Mouse (Mus musculus): ENCODE measurements around the gene Hist2h2ac.
"Not testable (repeated sequence)": the region's sequence is repeated elsewhere in the genome, so short reads cannot be mapped to it uniquely, and the experiment has no call there.

The Hist2h2ac gene

DNA sequence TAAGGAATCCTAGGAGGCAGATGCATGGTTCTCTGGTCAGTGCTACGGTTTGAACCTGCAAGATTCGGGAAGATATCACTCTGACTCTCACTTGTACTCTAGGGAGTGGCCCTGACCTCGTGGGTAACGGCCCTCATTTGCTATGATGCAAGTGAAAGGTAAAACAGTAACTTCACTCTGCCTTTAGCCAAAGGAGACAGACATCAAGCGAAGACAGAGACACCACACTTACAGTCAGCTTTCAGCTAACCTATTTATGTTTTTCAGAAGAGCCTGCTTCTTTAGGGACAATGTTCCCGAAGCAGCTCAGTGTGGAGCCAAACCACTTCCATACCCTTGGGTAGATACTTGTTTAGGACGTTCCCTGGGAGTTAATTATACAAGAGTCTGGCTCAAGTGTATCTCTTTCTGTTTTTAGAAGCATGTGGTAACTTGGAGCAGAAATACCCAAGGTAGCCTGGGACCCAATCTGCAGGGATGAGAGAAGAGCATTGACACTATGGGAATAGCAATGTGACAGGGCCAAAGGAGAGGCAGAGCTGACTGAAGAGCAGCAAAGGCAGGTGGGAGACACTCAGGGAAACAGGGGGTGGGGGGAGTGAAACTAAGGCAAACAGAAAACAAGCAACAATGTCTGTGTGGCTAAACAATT lies 23.4 kb upstream of the Hist2h2ac start:
- TF ChIP-seq CTCF (conservative IDR thresholded peaks at IDR 0.05; ENCODE audit: low read length) (no peak), POU5F1 (IDR thresholded peaks at IDR 0.05; ENCODE audit: borderline replicate concordance, low read length) (no peak), NANOG (IDR thresholded peaks at IDR 0.05; ENCODE audit: borderline replicate concordance, low read length) (no peak)

DNA sequence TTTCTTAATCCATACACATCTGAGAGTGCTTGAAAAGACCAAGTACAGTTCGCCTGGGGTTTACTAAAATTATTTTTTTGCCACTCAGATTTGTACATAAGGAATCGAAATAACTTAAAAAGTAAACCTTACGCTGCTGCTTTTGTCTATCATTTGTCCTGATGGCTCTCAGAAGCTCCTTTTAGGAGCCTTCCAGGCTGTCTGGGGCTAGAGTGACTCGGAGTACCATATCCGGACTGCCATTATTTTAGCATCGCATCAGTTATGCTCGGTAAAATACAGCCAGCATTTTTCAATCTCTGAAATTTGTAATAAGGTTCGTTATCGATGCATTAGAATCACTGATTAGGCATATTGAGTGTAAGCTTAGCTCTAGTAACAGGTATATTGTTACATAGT lies 20.1 kb upstream of the Hist2h2ac start:
- H3K4me3 ChIP-seq (replicated peaks; ENCODE audit: low read length) = peak overlapping the region; percentile 54
- peaks cover 60% of the 10 kb centered on the region for H3K4me1 ChIP-seq (replicated peaks; ENCODE audit: low read depth, low read length)
- peaks cover 19% of the 10 kb centered on the region; the same call in 1 of the 2 replicates for H3K36me3 ChIP-seq (ENCODE audit: insufficient read depth, low read length)
- H3K27me3 ChIP-seq (ENCODE audit: insufficient read depth, low read length) = no peaks in the 10 kb centered on the region
- TF ChIP-seq NANOG (IDR thresholded peaks at IDR 0.05; ENCODE audit: borderline replicate concordance, low read length) = no peak
- TF ChIP-seq CTCF (conservative IDR thresholded peaks at IDR 0.05; ENCODE audit: low read length) = no peak
- TF ChIP-seq POU5F1 (IDR thresholded peaks at IDR 0.05; ENCODE audit: borderline replicate concordance, low read length) = no peak
- H3K9me3 ChIP-seq (ENCODE audit: low read length) = no peaks in the 10 kb centered on the region

More for the DNA sequence above, 23.4 kb upstream of the Hist2h2ac start:
- H3K4me3 ChIP-seq (replicated peaks; ENCODE audit: low read length) = peak overlapping the region; percentile 82
- H3K4me1 ChIP-seq (replicated peaks; ENCODE audit: low read depth, low read length) = peaks cover 50% of the 10 kb centered on the region
- H3K9me3 ChIP-seq (ENCODE audit: low read length) = no peaks in the 10 kb centered on the region
- no peaks in the 10 kb centered on the region for H3K27me3 ChIP-seq (ENCODE audit: insufficient read depth, low read length)
- peaks cover 6% of the 10 kb centered on the region; the same call in 1 of the 2 replicates for H3K36me3 ChIP-seq (ENCODE audit: insufficient read depth, low read length)

DNA sequence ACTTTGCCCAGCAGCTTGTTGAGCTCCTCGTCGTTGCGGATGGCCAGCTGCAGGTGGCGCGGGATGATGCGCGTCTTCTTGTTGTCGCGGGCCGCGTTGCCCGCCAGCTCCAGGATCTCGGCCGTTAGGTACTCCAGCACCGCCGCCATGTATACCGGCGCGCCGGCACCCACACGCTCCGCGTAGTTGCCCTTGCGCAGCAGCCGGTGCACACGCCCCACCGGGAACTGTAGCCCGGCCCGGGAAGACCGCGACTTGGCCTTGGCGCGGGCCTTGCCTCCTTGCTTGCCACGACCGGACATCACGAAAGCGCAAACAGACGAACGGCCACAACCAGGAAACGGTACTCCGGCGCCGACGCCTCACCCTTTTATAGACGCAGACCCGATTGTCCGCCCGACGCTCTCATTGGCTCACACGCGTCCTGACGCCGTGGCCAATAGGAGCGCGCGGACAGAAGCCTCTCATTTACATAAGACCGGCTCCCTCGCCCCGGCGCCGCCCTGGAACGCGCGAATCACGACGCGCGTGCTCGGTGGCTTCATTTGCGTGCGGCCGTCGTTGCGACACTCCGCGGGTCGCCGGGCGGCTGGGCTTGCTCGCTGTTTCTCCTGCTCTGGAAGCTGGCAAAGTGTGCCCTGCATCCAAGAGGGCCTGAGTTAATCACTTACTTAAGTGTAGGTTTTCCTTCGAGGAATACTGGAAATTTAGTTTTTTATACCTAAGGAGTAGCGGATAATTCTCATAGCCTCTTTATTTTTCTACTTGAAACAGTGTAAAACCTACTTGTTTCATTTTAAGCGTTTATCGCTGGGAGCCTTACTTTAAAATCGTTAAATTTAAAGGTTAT lies 19.5 kb upstream of the Hist2h2ac start, which contains the start of gene Hist2h2aa2:
TSS of gene Hist2h2aa2 (minus strand) at position 328 of the 850 bp plus-strand sequence.
- H3K4me3 ChIP-seq (replicated peaks; ENCODE audit: low read length) = peak within 1 kb of the TSS; percentile 72
- not testable (repeated sequence) for H3K27me3 ChIP-seq (ENCODE audit: insufficient read depth, low read length); H3K9me3 ChIP-seq (ENCODE audit: low read length)
- peaks cover 25% of the 10 kb centered on the region; the same call in 1 of the 2 replicates for H3K36me3 ChIP-seq (ENCODE audit: insufficient read depth, low read length)
- peaks cover 60% of the 10 kb centered on the region for H3K4me1 ChIP-seq (replicated peaks; ENCODE audit: low read depth, low read length)

DNA sequence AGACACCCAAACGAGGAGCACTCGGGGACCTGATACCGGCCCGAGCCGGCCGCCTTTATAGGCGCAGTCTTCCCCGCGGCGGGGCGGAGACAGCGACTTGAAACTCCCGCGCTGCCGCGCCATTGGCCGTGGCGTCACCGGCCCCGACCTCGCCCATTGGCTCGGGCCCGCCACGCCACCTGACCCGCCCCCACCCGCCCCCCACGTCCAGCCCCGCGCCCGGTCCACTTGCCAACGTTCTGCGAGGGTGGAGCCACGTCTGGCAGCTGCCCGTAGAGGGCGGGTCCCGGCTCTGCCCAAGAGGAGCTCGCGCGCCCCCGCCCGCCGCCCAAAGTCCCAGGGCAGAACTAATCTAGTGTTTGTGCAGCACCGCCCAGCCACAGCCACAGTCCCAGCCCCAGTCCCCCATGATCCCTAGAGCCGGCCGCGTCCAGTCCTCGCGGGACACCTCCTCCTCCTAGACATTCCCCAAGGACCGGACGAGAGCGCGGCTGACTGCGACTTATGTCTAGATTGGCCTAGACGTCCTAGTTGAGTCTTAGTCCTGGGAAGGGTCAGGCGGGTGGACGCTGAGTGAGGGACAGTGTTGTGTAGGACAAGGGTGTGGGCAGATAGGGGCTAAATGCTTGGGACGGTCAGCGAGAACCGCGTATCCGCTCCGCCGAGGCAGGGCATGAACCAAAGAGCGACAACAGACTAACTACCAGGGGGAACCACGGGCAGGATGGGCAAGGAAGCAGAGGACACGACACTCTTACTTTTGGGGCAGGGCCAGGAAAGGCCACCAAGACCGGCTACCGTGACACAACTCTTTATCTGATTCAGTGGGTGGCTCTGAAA lies 18.5 kb upstream of the Hist2h2ac start, which contains the start of gene Hist2h3c2:
TSS of gene Hist2h3c2 (minus strand) at position 174 of the 840 bp plus-strand sequence.
- Histone ChIP-seq H3K36me3 (ENCODE audit: insufficient read depth, low read length) (peaks cover 26% of the 10 kb centered on the region; the same call in 1 of the 2 replicates), H3K4me1 (replicated peaks; ENCODE audit: low read depth, low read length) (peaks cover 55% of the 10 kb centered on the region), H3K4me3 (replicated peaks; ENCODE audit: low read length) (peak within 1 kb of the TSS; percentile 81)
- not testable (repeated sequence) for H3K9me3 ChIP-seq (ENCODE audit: low read length); H3K27me3 ChIP-seq (ENCODE audit: insufficient read depth, low read length)

DNA sequence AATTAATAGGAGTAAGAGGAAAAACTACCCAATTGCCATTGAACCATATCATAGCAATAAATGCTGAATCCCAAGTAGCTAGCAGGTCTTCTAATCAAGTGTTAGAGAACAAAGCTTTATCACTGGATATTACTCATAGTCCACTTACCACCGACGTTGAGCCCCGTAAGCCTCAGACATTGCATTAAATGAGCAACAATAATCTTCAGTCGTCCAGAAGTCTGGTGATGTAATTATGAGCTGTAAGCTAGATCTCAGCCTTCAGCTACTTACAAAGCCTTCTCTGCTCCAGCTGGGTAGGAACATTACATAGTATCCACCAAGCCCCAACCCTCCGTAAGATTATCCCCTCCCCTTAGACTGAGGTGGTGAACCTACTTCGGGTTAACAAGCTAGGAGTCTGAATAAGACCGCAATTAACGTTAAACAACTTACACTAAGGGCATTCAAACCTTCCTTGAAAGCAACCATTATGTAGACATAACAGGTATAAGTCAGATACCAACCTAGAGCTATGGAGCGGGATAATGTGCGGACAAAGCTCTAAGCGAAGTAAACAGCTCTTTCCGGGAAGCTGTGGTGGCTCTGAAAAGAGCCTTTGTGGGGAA lies 17.3 kb upstream of the Hist2h2ac start:
- Histone ChIP-seq H3K36me3 (ENCODE audit: insufficient read depth, low read length) (peaks cover 26% of the 10 kb centered on the region; the same call in 1 of the 2 replicates), H3K4me1 (replicated peaks; ENCODE audit: low read depth, low read length) (peaks cover 43% of the 10 kb centered on the region), H3K4me3 (replicated peaks; ENCODE audit: low read length) (peak overlapping the region; percentile 81), H3K27me3 (ENCODE audit: insufficient read depth, low read length) (no peaks in the 10 kb centered on the region), H3K9me3 (ENCODE audit: low read length) (no peaks in the 10 kb centered on the region)
- TF ChIP-seq CTCF (conservative IDR thresholded peaks at IDR 0.05; ENCODE audit: low read length) = no peak
- no peak for TF ChIP-seq POU5F1 (IDR thresholded peaks at IDR 0.05; ENCODE audit: borderline replicate concordance, low read length)
- TF ChIP-seq NANOG (IDR thresholded peaks at IDR 0.05; ENCODE audit: borderline replicate concordance, low read length) = no peak

DNA sequence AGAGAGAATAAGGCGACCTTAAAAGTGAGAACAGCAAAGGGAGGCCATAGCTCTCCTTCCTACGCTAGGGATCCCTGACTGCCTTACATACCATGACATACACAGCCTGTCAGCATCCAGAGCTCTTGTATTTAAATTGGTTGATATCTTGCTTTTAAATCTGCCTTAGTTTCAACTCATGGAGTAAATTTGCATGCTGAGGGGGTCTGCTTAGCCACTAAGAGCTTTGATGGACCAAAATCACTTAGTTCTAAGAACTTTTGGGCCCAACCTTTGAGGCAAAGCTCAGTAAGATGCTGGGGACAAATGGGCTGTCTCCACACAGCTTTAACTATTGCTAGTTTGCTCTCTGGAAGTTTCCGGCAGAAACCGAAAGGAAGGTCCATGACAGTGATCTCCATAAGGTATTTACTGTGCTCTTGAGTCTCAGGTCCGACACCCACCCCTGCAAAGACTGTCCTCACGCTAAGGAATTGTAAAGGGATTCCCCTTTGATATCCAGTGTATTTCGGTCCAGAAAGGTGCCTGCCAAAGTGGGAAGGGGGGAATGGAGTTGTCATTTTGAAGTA lies 16.7 kb upstream of the Hist2h2ac start:
- Histone ChIP-seq H3K9me3 (ENCODE audit: low read length) (no peaks in the 10 kb centered on the region), H3K4me1 (replicated peaks; ENCODE audit: low read depth, low read length) (peaks cover 37% of the 10 kb centered on the region), H3K27me3 (ENCODE audit: insufficient read depth, low read length) (no peaks in the 10 kb centered on the region), H3K4me3 (replicated peaks; ENCODE audit: low read length) (peak overlapping the region; percentile 81), H3K36me3 (ENCODE audit: insufficient read depth, low read length) (peaks cover 26% of the 10 kb centered on the region; the same call in 1 of the 2 replicates)
- TF ChIP-seq NANOG (IDR thresholded peaks at IDR 0.05; ENCODE audit: borderline replicate concordance, low read length) = no peak
- TF ChIP-seq POU5F1 (IDR thresholded peaks at IDR 0.05; ENCODE audit: borderline replicate concordance, low read length) = no peak
- no peak for TF ChIP-seq CTCF (conservative IDR thresholded peaks at IDR 0.05; ENCODE audit: low read length)

DNA sequence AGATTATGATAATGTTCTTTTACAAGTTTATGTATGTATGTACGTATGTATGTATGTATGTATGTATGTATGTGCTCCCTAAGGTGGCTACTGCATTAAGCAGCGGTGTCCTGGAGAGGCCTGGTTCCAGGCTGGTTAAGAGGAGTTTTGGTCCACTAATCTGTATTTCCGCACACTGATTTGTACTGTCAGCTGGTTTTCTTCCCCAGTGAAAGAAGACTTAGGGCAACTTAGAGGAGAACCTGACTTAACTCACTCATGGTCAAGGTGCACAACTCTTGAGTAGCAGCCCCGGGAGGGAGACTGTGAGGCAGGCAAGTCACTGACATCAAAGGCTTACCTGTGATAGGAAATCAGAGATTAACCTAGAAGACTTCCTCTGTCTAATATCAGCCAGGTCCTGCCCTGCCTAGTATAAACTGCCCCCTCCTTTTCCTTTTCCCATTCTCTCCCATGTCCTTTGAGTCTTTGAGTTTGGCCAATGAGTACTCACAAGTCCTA lies 16.2 kb upstream of the Hist2h2ac start:
- TF ChIP-seq NANOG (IDR thresholded peaks at IDR 0.05; ENCODE audit: borderline replicate concordance, low read length) (no peak), CTCF (conservative IDR thresholded peaks at IDR 0.05; ENCODE audit: low read length) (no peak), POU5F1 (IDR thresholded peaks at IDR 0.05; ENCODE audit: borderline replicate concordance, low read length) (no peak)
- peaks cover 32% of the 10 kb centered on the region for H3K4me1 ChIP-seq (replicated peaks; ENCODE audit: low read depth, low read length)
- H3K4me3 ChIP-seq (replicated peaks; ENCODE audit: low read length) = peak overlapping the region; percentile 81
- peaks cover 26% of the 10 kb centered on the region; the same call in 1 of the 2 replicates for H3K36me3 ChIP-seq (ENCODE audit: insufficient read depth, low read length)
- H3K9me3 ChIP-seq (ENCODE audit: low read length) = no peaks in the 10 kb centered on the region
- no peaks in the 10 kb centered on the region for H3K27me3 ChIP-seq (ENCODE audit: insufficient read depth, low read length)

Data from E14TG2a.4 (cell line).